Mouse (Mus musculus) forebrain, embryonic 11.5 days (tissue): ENCODE data around the gene Tspear. TPM values are rescaled to one million over a fixed set of nuclear protein-coding genes. Genes with fewer than 3 reads are reported as not detected.
"Not testable (repeated sequence)": the region's sequence is repeated elsewhere in the genome, so short reads cannot be mapped to it uniquely, and the experiment has no call there.

Experiments used
- ATAC-seq: fragments of 200-750 bp; cut with Nextera tagmentation; replicated peaks from 2 replicates; pipeline ENCODE4 v1.8.0; 2017; ENCODE audit warnings: moderate TSS enrichment; ENCODE audit not compliant: low FRiP score
- DNase-seq: peaks from one replicate; pipeline ENCODE4 v3.0.0-alpha.2; 2017; ENCODE audit warnings: low spot score
- H3K27ac ChIP-seq: fragments of 300-500 bp; sonication (generic); 2 replicates; pipeline ENCODE4 v1.5.1; 2014; ENCODE audit warnings: low read depth, low read length
- H3K27me3 ChIP-seq: fragments of 300-500 bp; sonication (generic); 2 replicates; pipeline ENCODE4 v1.6.1; 2014; ENCODE audit warnings: mild to moderate bottlenecking, low read length, mixed read lengths; ENCODE audit not compliant: control insufficient read depth, insufficient read depth
- H3K36me3 ChIP-seq: fragments of 300-500 bp; sonication (generic); 2 replicates; pipeline ENCODE4 v1.6.1; 2014; ENCODE audit warnings: mild to moderate bottlenecking, low read length, moderate library complexity, mixed read lengths; ENCODE audit not compliant: control insufficient read depth, insufficient read depth
- H3K4me1 ChIP-seq: fragments of 300-500 bp; sonication (generic); replicated peaks from 2 replicates; pipeline ENCODE4 v1.6.1; 2014; ENCODE audit warnings: low read length, mixed read lengths; ENCODE audit not compliant: control insufficient read depth, insufficient read depth
- H3K4me2 ChIP-seq: fragments of 300-500 bp; sonication (generic); 2 replicates; pipeline ENCODE4 v1.6.1; 2014; ENCODE audit warnings: low read depth, mild to moderate bottlenecking, low read length, moderate library complexity, mixed read lengths; ENCODE audit not compliant: severe bottlenecking
- H3K4me3 ChIP-seq: fragments of 300-500 bp; sonication (generic); 2 replicates; pipeline ENCODE4 v1.5.1; 2014; ENCODE audit warnings: low read depth, low read length
- H3K9ac ChIP-seq: fragments of 300-500 bp; sonication (generic); 2 replicates; pipeline ENCODE4 v1.6.1; 2014; ENCODE audit warnings: low read length
- H3K9me3 ChIP-seq: fragments of 300-500 bp; sonication (generic); 2 replicates; pipeline ENCODE4 v1.6.1; 2016; ENCODE audit warnings: low read length, mixed read lengths; ENCODE audit not compliant: control insufficient read depth
- WGBS: fragments of 180-500 bp; shearing (Covaris S2); extraction: QIAGEN DNeasy Blood & Tissue Kit; methylation state at CpG from one replicate; pipeline ENCODE4 v1.1.7; 2014; 5-methylcytosine and 5-hydroxymethylcytosine counted together
- polyA plus RNA-seq: library from polyadenylated mRNA; unstranded; fragments of >200 nt; fragmentation: Nextera tagmentation; extraction: Ambion mirVana; gene quantifications from 2 replicates; pipeline ENCODE4 v1.2.1, GENCODE M21; 2014

The Tspear gene
- polyA plus RNA-seq, 1 experiment from 2014 or later, result 1.5 TPM

GRCm38 (mm10) chr10:77787876-77788275, 101.5 kb downstream of the Tspear start, which contains the start of gene Gm7137:
TSS of gene Gm7137 (minus strand) at chr10:77788200.
- not testable (repeated sequence) for ATAC-seq, H3K9ac ChIP-seq, H3K27ac ChIP-seq, DNase-seq, H3K27me3 ChIP-seq, H3K4me3 ChIP-seq, H3K36me3 ChIP-seq, H3K4me1 ChIP-seq, H3K4me2 ChIP-seq, H3K9me3 ChIP-seq
- WGBS, result 75% methylated on average over 1 of the region's 1 CpGs

- Histone ChIP-seq H3K4me3 (no peak overlapping the region), H3K36me3 (no peaks in the 10 kb centered on the region), H3K4me1 (no peaks in the 10 kb centered on the region), H3K27me3 (no peaks in the 10 kb centered on the region), H3K9ac (no peak overlapping the region), H3K27ac (no peak overlapping the region), H3K4me2 (no peak overlapping the region), H3K9me3 (no peaks in the 10 kb centered on the region)
- 83% methylated on average over 2 of the region's 2 CpGs for WGBS
- ATAC-seq (no peak), DNase-seq (no peak)
These were observed 102.3 kb downstream of the Tspear start for GRCm38 (mm10) chr10:77788621-77789020.

- ATAC-seq (no peak), DNase-seq (no peak)
- Histone ChIP-seq H3K4me1 (no peaks in the 10 kb centered on the region), H3K27me3 (no peaks in the 10 kb centered on the region), H3K9ac (no peak within 1 kb of the TSS), H3K27ac (no peak within 1 kb of the TSS), H3K36me3 (no peaks in the 10 kb centered on the region), H3K4me2 (no peak within 1 kb of the TSS), H3K4me3 (no peak within 1 kb of the TSS), H3K9me3 (no peaks in the 10 kb centered on the region)
- whole genome bisulfite sequencing, result 63% methylated on average over 2 of the region's 2 CpGs
These were observed 108.6 kb downstream of the Tspear start, which contains the start of gene Gm9639 for GRCm38 (mm10) chr10:77794976-77795375. TSS of gene Gm9639 (minus strand) at chr10:77795076.

GRCm38 (mm10) chr10:77797677-77798076, 111.3 kb downstream of the Tspear start:
- H3K4me2 ChIP-seq, result no peak overlapping the region
- H3K27me3 ChIP-seq, result no peaks in the 10 kb centered on the region
- no peak for ATAC-seq
- peak overlapping the region; percentile 14; the same call in 1 of the 2 replicates for H3K27ac ChIP-seq
- 15% methylated on average over 3 of the region's 3 CpGs for WGBS
- no peaks in the 10 kb centered on the region for H3K9me3 ChIP-seq
- no peaks in the 10 kb centered on the region for H3K4me1 ChIP-seq
- no peaks in the 10 kb centered on the region for H3K36me3 ChIP-seq
- no peak overlapping the region for H3K9ac ChIP-seq
- no peak for DNase-seq
- H3K4me3 ChIP-seq, result no peak overlapping the region

GRCm38 (mm10) chr10:77798164-77798920, 112.0 kb downstream of the Tspear start:
- H3K27me3 ChIP-seq, DNase-seq, H3K4me1 ChIP-seq, H3K9me3 ChIP-seq, H3K4me2 ChIP-seq, H3K9ac ChIP-seq, ATAC-seq, H3K4me3 ChIP-seq, H3K36me3 ChIP-seq: not testable (repeated sequence)
- peak overlapping the region; percentile 14 for H3K27ac ChIP-seq
- 28% methylated on average over 3 of the region's 3 CpGs for WGBS

- no peaks in the 10 kb centered on the region for H3K36me3 ChIP-seq
- no peaks in the 10 kb centered on the region for H3K27me3 ChIP-seq
- no peak within 1 kb of the TSS for H3K4me2 ChIP-seq
- DNase-seq (no peak), ATAC-seq (no peak)
- WGBS, result 64% methylated on average over 8 of the region's 8 CpGs
- H3K4me3 ChIP-seq, result no peak within 1 kb of the TSS
- H3K9ac ChIP-seq, result no peak within 1 kb of the TSS
- peak within 1 kb of the TSS; percentile 14 for H3K27ac ChIP-seq
- no peaks in the 10 kb centered on the region for H3K4me1 ChIP-seq
- H3K9me3 ChIP-seq, result no peaks in the 10 kb centered on the region
These were observed 112.6 kb downstream of the Tspear start, which contains the start of gene Gm19668 for GRCm38 (mm10) chr10:77798921-77799508. TSS of gene Gm19668 (minus strand) at chr10:77799133.

- no peaks in the 10 kb centered on the region for H3K27me3 ChIP-seq
- 88% methylated on average over 3 of the region's 3 CpGs for WGBS
- no peak for DNase-seq
These were observed 117.7 kb downstream of the Tspear start for GRCm38 (mm10) chr10:77804095-77804494.

GRCm38 (mm10) chr10:77811743-77812142, 125.4 kb downstream of the Tspear start, which contains the start of gene Gm9507:
TSS of gene Gm9507 (minus strand) at chr10:77811843.
- Histone ChIP-seq H3K4me1 (no peaks in the 10 kb centered on the region), H3K4me2 (no peak within 1 kb of the TSS), H3K27me3 (no peaks in the 10 kb centered on the region), H3K9me3 (no peaks in the 10 kb centered on the region; the same call in 1 of the 2 replicates), H3K4me3 (no peak within 1 kb of the TSS), H3K9ac (no peak within 1 kb of the TSS), H3K27ac (no peak within 1 kb of the TSS), H3K36me3 (no peaks in the 10 kb centered on the region)
- WGBS, result 72% methylated on average over 5 of the region's 5 CpGs
- DNase-seq (no peak), ATAC-seq (no peak)

More at GRCm38 (mm10) chr10:77804095-77804494, 117.7 kb downstream of the Tspear start:
- Histone ChIP-seq H3K4me2 (no peak overlapping the region), H3K36me3 (no peaks in the 10 kb centered on the region), H3K9me3 (no peaks in the 10 kb centered on the region; the same call in 1 of the 2 replicates), H3K9ac (no peak overlapping the region), H3K27ac (no peak overlapping the region), H3K4me3 (no peak overlapping the region), H3K4me1 (no peaks in the 10 kb centered on the region)
- no peak for ATAC-seq
